Mouse (Mus musculus): ENCODE data around the gene Tgfbi. TPM values are rescaled to one million over a fixed set of nuclear protein-coding genes. Genes with fewer than 3 reads are reported as not detected.

Gene Tgfbi
- polyA plus RNA-seq, 1 experiment from 2014 or later = 42.9 TPM

- DNase-seq (ENCODE audit: low spot score) = no peak
- H3K27me3 ChIP-seq (ENCODE audit: insufficient read depth, poor library complexity, severe bottlenecking) = no peaks in the 10 kb centered on the region
- H3K4me3 ChIP-seq = no peak overlapping the region
- H3K9me3 ChIP-seq = no peaks in the 10 kb centered on the region
- no peaks in the 10 kb centered on the region for H3K36me3 ChIP-seq
- H3K4me1 ChIP-seq (replicated peaks) = peaks cover 41% of the 10 kb centered on the region
- 93% methylated on average over 2 of the region's 2 CpGs for WGBS
- H3K27ac ChIP-seq = no peak overlapping the region
Observed at GRCm38 (mm10) chr13:56650020-56650419, 40.7 kb downstream of the Tgfbi start.

- 62% methylated on average over 8 of the region's 8 CpGs for WGBS
Observed at GRCm38 (mm10) chr13:56652381-56652780, 43.1 kb downstream of the Tgfbi start.

GRCm38 (mm10) chr13:56654176-56654575, 44.9 kb downstream of the Tgfbi start:
- no peak for DNase-seq (ENCODE audit: low spot score)
- no peak overlapping the region for H3K4me3 ChIP-seq
- H3K4me1 ChIP-seq (replicated peaks) = peaks cover 32% of the 10 kb centered on the region; the same call in 1 of the 2 replicates
- WGBS = 82% methylated on average over 5 of the region's 5 CpGs
- H3K9me3 ChIP-seq = no peaks in the 10 kb centered on the region
- H3K36me3 ChIP-seq = no peaks in the 10 kb centered on the region
- H3K27ac ChIP-seq = 0 out of 2 replicates have a peak overlapping the region, but pooled peaks have one; percentile 23
- no peaks in the 10 kb centered on the region for H3K27me3 ChIP-seq (ENCODE audit: insufficient read depth, poor library complexity, severe bottlenecking)

More at GRCm38 (mm10) chr13:56652381-56652780, 43.1 kb downstream of the Tgfbi start:
- Histone ChIP-seq H3K4me1 (replicated peaks) (peaks cover 37% of the 10 kb centered on the region), H3K27me3 (ENCODE audit: insufficient read depth, poor library complexity, severe bottlenecking) (no peaks in the 10 kb centered on the region), H3K36me3 (no peaks in the 10 kb centered on the region), H3K27ac (peak overlapping the region; percentile 51), H3K9me3 (no peaks in the 10 kb centered on the region), H3K4me3 (no peak overlapping the region)
- DNase-seq (ENCODE audit: low spot score) = no peak

GRCm38 (mm10) chr13:56657946-56658512, 48.7 kb downstream of the Tgfbi start:
- no peaks in the 10 kb centered on the region for H3K36me3 ChIP-seq

GRCm38 (mm10) chr13:56658931-56659330, 49.6 kb downstream of the Tgfbi start:
- WGBS = 71% methylated on average over 6 of the region's 6 CpGs
- peaks cover 29% of the 10 kb centered on the region; the same call in 1 of the 2 replicates for H3K4me1 ChIP-seq (replicated peaks)
- no peak overlapping the region for H3K4me3 ChIP-seq
- no peaks in the 10 kb centered on the region for H3K9me3 ChIP-seq
- H3K27me3 ChIP-seq (ENCODE audit: insufficient read depth, poor library complexity, severe bottlenecking) = no peaks in the 10 kb centered on the region
- DNase-seq (ENCODE audit: low spot score) = no peak
- no peaks in the 10 kb centered on the region for H3K36me3 ChIP-seq
- H3K27ac ChIP-seq = peak overlapping the region; percentile 64; the same call in 1 of the 2 replicates

More at GRCm38 (mm10) chr13:56657946-56658512, 48.7 kb downstream of the Tgfbi start:
- Histone ChIP-seq H3K27me3 (ENCODE audit: insufficient read depth, poor library complexity, severe bottlenecking) (no peaks in the 10 kb centered on the region), H3K4me1 (replicated peaks) (peaks cover 34% of the 10 kb centered on the region; the same call in 1 of the 2 replicates), H3K9me3 (no peaks in the 10 kb centered on the region), H3K27ac (peak overlapping the region; percentile 64), H3K4me3 (no peak overlapping the region)
- WGBS = 38% methylated on average over 7 of the region's 7 CpGs
- peak; percentile 79 for DNase-seq (ENCODE audit: low spot score)

- H3K9me3 ChIP-seq = no peaks in the 10 kb centered on the region
- no peaks in the 10 kb centered on the region for H3K27me3 ChIP-seq (ENCODE audit: insufficient read depth, poor library complexity, severe bottlenecking)
- no peak for DNase-seq (ENCODE audit: low spot score)
- H3K4me1 ChIP-seq (replicated peaks) = peaks cover 38% of the 10 kb centered on the region
- 66% methylated on average over 7 of the region's 7 CpGs for WGBS
- H3K36me3 ChIP-seq = no peaks in the 10 kb centered on the region
- H3K4me3 ChIP-seq = no peak overlapping the region
- peak overlapping the region; percentile 67; the same call in 1 of the 2 replicates for H3K27ac ChIP-seq
Observed at GRCm38 (mm10) chr13:56661914-56662621, 52.7 kb downstream of the Tgfbi start.

GRCm38 (mm10) chr13:56664256-56665170, 55.2 kb downstream of the Tgfbi start:
- Histone ChIP-seq H3K4me3 (no peak overlapping the region), H3K27ac (peak overlapping the region; percentile 23; the same call in 1 of the 2 replicates), H3K27me3 (ENCODE audit: insufficient read depth, poor library complexity, severe bottlenecking) (no peaks in the 10 kb centered on the region), H3K9me3 (no peaks in the 10 kb centered on the region), H3K36me3 (no peaks in the 10 kb centered on the region), H3K4me1 (replicated peaks) (peaks cover 28% of the 10 kb centered on the region)
- 74% methylated on average over 17 of the region's 17 CpGs for WGBS
- DNase-seq (ENCODE audit: low spot score) = no peak

GRCm38 (mm10) chr13:56671206-56671605, 61.9 kb downstream of the Tgfbi start:
- WGBS = 64% methylated on average over 11 of the region's 11 CpGs
- H3K27ac ChIP-seq = no peak overlapping the region
- no peaks in the 10 kb centered on the region for H3K36me3 ChIP-seq
- H3K9me3 ChIP-seq = no peaks in the 10 kb centered on the region
- H3K4me3 ChIP-seq = no peak overlapping the region
- DNase-seq (ENCODE audit: low spot score) = no peak
- H3K4me1 ChIP-seq (replicated peaks) = peaks cover 20% of the 10 kb centered on the region
- peaks cover 8% of the 10 kb centered on the region; the same call in 1 of the 2 replicates for H3K27me3 ChIP-seq (ENCODE audit: insufficient read depth, poor library complexity, severe bottlenecking)

GRCm38 (mm10) chr13:56677731-56678130, 68.4 kb downstream of the Tgfbi start:
- Histone ChIP-seq H3K9me3 (no peaks in the 10 kb centered on the region), H3K36me3 (no peaks in the 10 kb centered on the region), H3K4me1 (replicated peaks) (peaks cover 37% of the 10 kb centered on the region), H3K27me3 (ENCODE audit: insufficient read depth, poor library complexity, severe bottlenecking) (peaks cover 8% of the 10 kb centered on the region; the same call in 1 of the 2 replicates), H3K4me3 (no peak overlapping the region), H3K27ac (peak overlapping the region; percentile 78; the same call in 1 of the 2 replicates)
- DNase-seq (ENCODE audit: low spot score) = no peak
- 71% methylated on average over 4 of the region's 4 CpGs for WGBS

GRCm38 (mm10) chr13:56678188-56678787, 69.0 kb downstream of the Tgfbi start:
- peak overlapping the region; percentile 78 for H3K27ac ChIP-seq
- 44% methylated on average over 10 of the region's 10 CpGs for WGBS
- DNase-seq (ENCODE audit: low spot score) = no peak
- H3K4me1 ChIP-seq (replicated peaks) = peaks cover 42% of the 10 kb centered on the region
- H3K4me3 ChIP-seq = no peak overlapping the region
- H3K9me3 ChIP-seq = no peaks in the 10 kb centered on the region
- H3K27me3 ChIP-seq (ENCODE audit: insufficient read depth, poor library complexity, severe bottlenecking) = peaks cover 8% of the 10 kb centered on the region
- H3K36me3 ChIP-seq = no peaks in the 10 kb centered on the region

GRCm38 (mm10) chr13:56678826-56679504, 69.6 kb downstream of the Tgfbi start:
- Histone ChIP-seq H3K4me1 (replicated peaks) (peaks cover 40% of the 10 kb centered on the region), H3K36me3 (no peaks in the 10 kb centered on the region), H3K27ac (peak overlapping the region; percentile 78), H3K4me3 (no peak overlapping the region), H3K9me3 (no peaks in the 10 kb centered on the region), H3K27me3 (ENCODE audit: insufficient read depth, poor library complexity, severe bottlenecking) (peaks cover 4% of the 10 kb centered on the region; the same call in 1 of the 2 replicates)
- WGBS = 60% methylated on average over 10 of the region's 10 CpGs
- no peak for DNase-seq (ENCODE audit: low spot score)

- H3K27ac ChIP-seq = no peak overlapping the region
- WGBS = 81% methylated on average over 4 of the region's 4 CpGs
Observed at GRCm38 (mm10) chr13:56681924-56682323, 72.6 kb downstream of the Tgfbi start.

More at GRCm38 (mm10) chr13:56681924-56682323, 72.6 kb downstream of the Tgfbi start:
- Histone ChIP-seq H3K4me3 (no peak overlapping the region), H3K36me3 (no peaks in the 10 kb centered on the region), H3K27me3 (ENCODE audit: insufficient read depth, poor library complexity, severe bottlenecking) (peaks cover 4% of the 10 kb centered on the region; the same call in 1 of the 2 replicates), H3K4me1 (replicated peaks) (peaks cover 35% of the 10 kb centered on the region), H3K9me3 (no peaks in the 10 kb centered on the region)
- no peak for DNase-seq (ENCODE audit: low spot score)

Data from hindbrain, embryonic 10.5 days (tissue).